Mouse (Mus musculus) midbrain, embryonic 13.5 days (tissue): ENCODE measurements at regions not wholly inside any gene's neighbourhood (a gene's known extent, or its start where the extent isn't known, plus 50 kb on each side); places are given as distances from the start of the nearest gene placed in this dataset.

Experiments
- ATAC-seq: fragments of 200-750 bp; cut with Nextera tagmentation; 2 replicates; pipeline ENCODE4 v1.8.0; 2017; ENCODE audit warnings: mild to moderate bottlenecking, moderate TSS enrichment, moderate library complexity
- H3K27ac ChIP-seq: fragments of 300-500 bp; sonication (generic); 2 replicates; pipeline ENCODE4 v1.5.1; 2015; ENCODE audit warnings: inconsistent platforms, mild to moderate bottlenecking, moderate library complexity
- H3K27me3 ChIP-seq: fragments of 300-500 bp; sonication (generic); 2 replicates; pipeline ENCODE4 v1.6.1; 2015; ENCODE audit warnings: mild to moderate bottlenecking, inconsistent platforms
- H3K36me3 ChIP-seq: fragments of 300-500 bp; sonication (generic); 2 replicates; pipeline ENCODE4 v1.6.1; 2015; ENCODE audit warnings: mild to moderate bottlenecking, inconsistent platforms
- H3K4me1 ChIP-seq: fragments of 300-500 bp; sonication (generic); replicated peaks from 2 replicates; pipeline ENCODE4 v1.6.1; 2015; ENCODE audit warnings: inconsistent platforms
- H3K4me2 ChIP-seq: fragments of 300-500 bp; sonication (generic); replicated peaks from 2 replicates; pipeline ENCODE4 v1.6.1; 2015; ENCODE audit warnings: moderate library complexity, mild to moderate bottlenecking, inconsistent platforms
- H3K4me3 ChIP-seq: fragments of 300-500 bp; sonication (generic); replicated peaks from 2 replicates; pipeline ENCODE4 v1.5.1; 2015; ENCODE audit warnings: mild to moderate bottlenecking, inconsistent platforms
- H3K9ac ChIP-seq: fragments of 300-500 bp; sonication (generic); replicated peaks from 2 replicates; pipeline ENCODE4 v1.6.1; 2015; ENCODE audit warnings: mild to moderate bottlenecking, inconsistent platforms
- H3K9me3 ChIP-seq: fragments of 300-500 bp; sonication (generic); 2 replicates; pipeline ENCODE4 v1.6.1; 2016; ENCODE audit warnings: mild to moderate bottlenecking, inconsistent platforms
- WGBS: fragments of 180-500 bp; shearing (Covaris S2); methylation state at CpG from one replicate; pipeline ENCODE4 v1.1.7; 2015; 5-methylcytosine and 5-hydroxymethylcytosine counted together

- Histone ChIP-seq H3K9me3 (no peaks in the 10 kb centered on the region), H3K27me3 (no peaks in the 10 kb centered on the region), H3K27ac (no peak overlapping the region), H3K4me3 (no peak overlapping the region), H3K36me3 (no peaks in the 10 kb centered on the region), H3K4me1 (0 out of 2 replicates have a peak, but pooled peaks cover 3% of the 10 kb centered on the region), H3K4me2 (no peak overlapping the region), H3K9ac (no peak overlapping the region)
- 97% methylated on average over 3 of the region's 3 CpGs for WGBS
- no peak for ATAC-seq
These were observed 67.2 kb upstream of the Boc start for GRCm38 (mm10) chr16:44625871-44626293.

DNA sequence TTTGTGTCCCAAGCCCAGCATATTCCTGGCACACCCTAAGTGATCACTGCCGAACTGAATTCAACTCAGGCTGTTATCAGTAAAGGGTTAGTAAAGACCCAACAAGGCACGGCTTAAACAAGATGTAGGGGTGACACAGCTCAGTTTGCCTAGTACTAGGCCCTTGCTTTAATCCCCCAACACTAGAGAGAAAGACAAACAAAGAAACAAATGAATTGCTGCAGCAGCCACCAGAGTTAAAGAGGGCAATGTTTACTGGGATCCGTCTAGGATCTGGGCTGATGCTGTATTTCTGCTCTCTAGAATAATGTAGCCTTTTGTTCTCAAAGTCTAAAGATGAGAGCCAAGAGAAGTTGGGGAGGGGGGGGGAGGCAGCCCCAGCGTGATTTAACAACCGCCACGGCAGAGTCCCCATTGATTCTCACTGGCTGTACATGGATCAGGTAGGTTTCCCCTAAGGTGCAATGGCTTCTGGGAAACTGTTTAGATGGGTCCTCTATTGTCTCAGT, 66.5 kb upstream of the Boc start:
- Histone ChIP-seq H3K4me2 (no peak overlapping the region), H3K27ac (no peak overlapping the region), H3K36me3 (no peaks in the 10 kb centered on the region), H3K27me3 (no peaks in the 10 kb centered on the region), H3K4me3 (no peak overlapping the region), H3K4me1 (0 out of 2 replicates have a peak, but pooled peaks cover 3% of the 10 kb centered on the region), H3K9me3 (no peaks in the 10 kb centered on the region), H3K9ac (no peak overlapping the region)
- ATAC-seq = peak; percentile 37; the same call in 1 of the 2 replicates
- WGBS = 52% methylated on average over 6 of the region's 6 CpGs

- H3K9me3 ChIP-seq = no peaks in the 10 kb centered on the region
- 90% methylated on average over 5 of the region's 5 CpGs for WGBS
- no peaks in the 10 kb centered on the region for H3K27me3 ChIP-seq
- no peaks in the 10 kb centered on the region for H3K36me3 ChIP-seq
- no peak for ATAC-seq
- no peak overlapping the region for H3K9ac ChIP-seq
- H3K27ac ChIP-seq = no peak overlapping the region
- peaks cover 5% of the 10 kb centered on the region for H3K4me1 ChIP-seq
- H3K4me3 ChIP-seq = no peak overlapping the region
- no peak overlapping the region for H3K4me2 ChIP-seq
These were observed 62.9 kb upstream of the Boc start for GRCm38 (mm10) chr16:44621573-44621972.

- WGBS = 83% methylated on average over 2 of the region's 2 CpGs
- H3K36me3 ChIP-seq = no peaks in the 10 kb centered on the region
- H3K4me3 ChIP-seq = no peak overlapping the region
- H3K9ac ChIP-seq = no peak overlapping the region
- no peaks in the 10 kb centered on the region for H3K27me3 ChIP-seq
- peaks cover 16% of the 10 kb centered on the region for H3K4me1 ChIP-seq
- H3K4me2 ChIP-seq = no peak overlapping the region
- no peak overlapping the region for H3K27ac ChIP-seq
- H3K9me3 ChIP-seq = no peaks in the 10 kb centered on the region
- no peak for ATAC-seq
These were observed 61.8 kb upstream of the Boc start for GRCm38 (mm10) chr16:44620536-44620935.

DNA sequence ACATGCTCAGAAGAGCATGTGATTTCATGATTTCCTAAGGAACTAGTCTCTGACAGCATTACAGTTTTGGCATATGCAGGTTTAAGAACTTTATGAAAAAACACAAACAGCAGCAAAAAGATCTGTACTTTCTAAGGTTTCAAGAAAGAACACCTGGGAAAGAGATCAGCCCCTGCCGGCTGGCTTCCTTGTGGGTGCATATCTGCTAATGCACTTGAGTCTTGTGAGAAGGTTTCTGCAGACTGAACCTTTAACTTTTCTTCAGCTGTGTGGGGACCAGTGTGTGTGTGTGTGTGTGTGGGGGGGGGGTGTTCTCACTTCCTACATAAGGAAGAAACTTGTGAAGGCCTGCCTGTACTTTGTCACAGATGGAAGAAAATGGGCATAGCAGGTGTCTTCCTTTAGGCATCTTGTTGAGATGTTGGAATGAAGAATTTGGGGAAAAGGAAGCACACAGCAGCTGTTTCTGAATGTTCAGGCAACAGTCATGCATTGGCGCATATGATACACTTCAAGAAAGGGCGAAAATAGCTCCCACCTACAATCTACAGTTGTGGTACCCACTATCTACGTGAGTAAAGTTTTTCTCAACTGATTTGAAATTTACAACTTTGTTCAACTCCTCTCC, 60.9 kb upstream of the Boc start:
- H3K4me2 ChIP-seq = no peak overlapping the region
- no peak overlapping the region for H3K4me3 ChIP-seq
- no peak overlapping the region for H3K9ac ChIP-seq
- 96% methylated on average over 4 of the region's 4 CpGs for WGBS
- H3K4me1 ChIP-seq = peaks cover 18% of the 10 kb centered on the region
- H3K36me3 ChIP-seq = no peaks in the 10 kb centered on the region
- H3K27me3 ChIP-seq = no peaks in the 10 kb centered on the region
- H3K27ac ChIP-seq = no peak overlapping the region
- H3K9me3 ChIP-seq = no peaks in the 10 kb centered on the region
- no peak for ATAC-seq

GRCm38 (mm10) chr16:44617041-44617440, 58.3 kb upstream of the Boc start:
- Histone ChIP-seq H3K27me3 (no peaks in the 10 kb centered on the region), H3K4me1 (peaks cover 18% of the 10 kb centered on the region), H3K36me3 (no peaks in the 10 kb centered on the region), H3K4me3 (no peak overlapping the region), H3K27ac (0 out of 2 replicates have a peak overlapping the region, but pooled peaks have one; percentile 48), H3K4me2 (no peak overlapping the region), H3K9ac (no peak overlapping the region), H3K9me3 (no peaks in the 10 kb centered on the region)
- 82% methylated on average over 6 of the region's 6 CpGs for WGBS
- ATAC-seq = no peak

DNA sequence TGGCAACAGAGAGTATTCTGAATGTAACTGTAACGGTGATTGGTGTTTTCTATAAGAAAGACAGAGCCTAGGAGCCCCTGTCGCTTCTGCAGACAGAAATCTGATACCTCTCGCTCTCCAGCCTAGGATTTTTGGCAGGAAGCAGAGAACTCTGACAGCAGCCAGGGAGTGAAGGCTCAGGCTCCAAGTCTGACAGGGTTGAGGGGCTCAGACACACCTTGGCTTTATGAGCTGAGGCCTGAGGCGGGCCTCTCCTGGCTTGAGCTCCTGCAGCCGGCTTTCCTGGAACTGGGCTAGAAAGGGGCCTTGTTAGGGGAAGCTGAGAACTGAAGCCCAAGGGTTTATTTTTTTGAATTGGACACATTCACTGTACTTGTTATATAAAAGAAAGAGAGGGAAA, 57.7 kb upstream of the Boc start:
- Histone ChIP-seq H3K27ac (peak overlapping the region; percentile 48; the same call in 1 of the 2 replicates), H3K4me1 (peaks cover 18% of the 10 kb centered on the region), H3K36me3 (no peaks in the 10 kb centered on the region), H3K4me2 (no peak overlapping the region), H3K27me3 (no peaks in the 10 kb centered on the region), H3K4me3 (no peak overlapping the region), H3K9me3 (no peaks in the 10 kb centered on the region), H3K9ac (no peak overlapping the region)
- peak; percentile 43; the same call in 1 of the 2 replicates for ATAC-seq
- WGBS = 27% methylated on average over 5 of the region's 5 CpGs

- Histone ChIP-seq H3K4me1 (peaks cover 18% of the 10 kb centered on the region), H3K27ac (peak overlapping the region; percentile 8; the same call in 1 of the 2 replicates), H3K9ac (no peak overlapping the region), H3K27me3 (no peaks in the 10 kb centered on the region), H3K36me3 (no peaks in the 10 kb centered on the region), H3K9me3 (no peaks in the 10 kb centered on the region), H3K4me3 (no peak overlapping the region), H3K4me2 (no peak overlapping the region)
- 37% methylated on average over 3 of the region's 3 CpGs for WGBS
- ATAC-seq = peak; percentile 65
These were observed 57.1 kb upstream of the Boc start for GRCm38 (mm10) chr16:44615878-44616206.

DNA sequence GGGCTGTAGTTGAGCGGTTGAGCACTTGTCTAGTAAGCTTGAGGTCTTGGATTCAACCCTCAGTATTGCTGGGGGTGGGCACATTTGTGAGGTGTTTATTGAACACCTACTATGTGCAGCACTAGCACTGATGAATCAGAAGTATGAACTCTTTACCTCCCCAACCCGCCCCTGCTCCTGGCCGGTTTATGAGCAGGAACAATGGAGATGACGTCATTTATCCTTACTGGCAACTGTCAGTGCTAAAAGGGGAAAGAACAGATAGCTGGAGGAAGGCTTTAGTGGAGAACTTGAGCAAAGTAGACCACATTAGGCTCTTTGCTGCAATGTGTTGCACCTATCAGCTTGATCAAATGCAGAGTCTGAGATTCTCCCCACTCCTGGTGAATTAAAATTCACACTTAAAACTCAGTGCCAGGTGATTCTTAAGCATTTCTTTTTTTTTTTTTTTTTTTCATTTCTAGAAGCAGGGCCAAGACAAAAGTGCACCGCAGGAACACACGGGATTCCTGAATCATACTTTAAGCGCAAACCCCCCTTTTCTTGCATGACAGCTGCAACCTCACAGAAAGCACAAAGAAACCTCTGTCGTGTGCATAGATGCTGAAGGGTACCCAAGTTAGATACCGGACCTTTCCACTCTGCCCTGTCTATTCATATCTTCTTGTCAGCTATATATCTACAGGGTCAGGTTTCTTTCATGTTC, 56.6 kb upstream of the Boc start:
- Histone ChIP-seq H3K36me3 (no peaks in the 10 kb centered on the region), H3K9me3 (no peaks in the 10 kb centered on the region), H3K4me3 (no peak overlapping the region), H3K27ac (peak overlapping the region; percentile 8; the same call in 1 of the 2 replicates), H3K27me3 (no peaks in the 10 kb centered on the region), H3K4me2 (no peak overlapping the region), H3K4me1 (peaks cover 18% of the 10 kb centered on the region), H3K9ac (no peak overlapping the region)
- 69% methylated on average over 9 of the region's 9 CpGs for WGBS
- no peak for ATAC-seq

GRCm38 (mm10) chr16:44614235-44614634, 55.5 kb upstream of the Boc start:
- Histone ChIP-seq H3K27me3 (no peaks in the 10 kb centered on the region), H3K4me1 (peaks cover 18% of the 10 kb centered on the region), H3K9me3 (no peaks in the 10 kb centered on the region), H3K4me2 (no peak overlapping the region), H3K36me3 (no peaks in the 10 kb centered on the region), H3K4me3 (no peak overlapping the region), H3K9ac (no peak overlapping the region), H3K27ac (no peak overlapping the region)
- no peak for ATAC-seq
- WGBS = 93% methylated on average over 5 of the region's 5 CpGs

DNA sequence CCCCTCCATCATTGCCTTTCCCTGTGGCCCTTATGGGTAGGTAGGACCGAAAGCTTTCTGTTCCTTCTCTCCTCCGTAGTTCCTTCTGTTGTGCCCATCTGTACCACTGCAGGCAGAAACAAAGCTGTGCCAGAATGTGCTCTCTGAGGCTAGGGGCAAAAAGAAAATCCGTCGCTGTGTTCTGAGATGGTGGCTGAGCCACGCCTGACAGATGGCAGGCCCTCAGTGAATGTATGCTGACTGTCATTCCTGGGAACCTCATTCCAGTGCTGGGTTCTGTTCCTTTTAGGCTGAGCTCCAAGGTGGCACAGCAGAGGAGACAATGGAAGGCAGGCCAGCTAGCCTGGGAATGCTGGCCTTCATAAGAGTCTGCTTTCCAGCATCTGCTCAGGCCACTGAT, 54.0 kb upstream of the Boc start:
- no peak for ATAC-seq
- no peak overlapping the region for H3K27ac ChIP-seq
- WGBS = 60% methylated on average over 5 of the region's 5 CpGs
- H3K4me2 ChIP-seq = no peak overlapping the region
- no peaks in the 10 kb centered on the region for H3K9me3 ChIP-seq
- H3K4me1 ChIP-seq = peaks cover 18% of the 10 kb centered on the region
- H3K27me3 ChIP-seq = no peaks in the 10 kb centered on the region
- no peak overlapping the region for H3K4me3 ChIP-seq
- H3K36me3 ChIP-seq = no peaks in the 10 kb centered on the region
- H3K9ac ChIP-seq = no peak overlapping the region

DNA sequence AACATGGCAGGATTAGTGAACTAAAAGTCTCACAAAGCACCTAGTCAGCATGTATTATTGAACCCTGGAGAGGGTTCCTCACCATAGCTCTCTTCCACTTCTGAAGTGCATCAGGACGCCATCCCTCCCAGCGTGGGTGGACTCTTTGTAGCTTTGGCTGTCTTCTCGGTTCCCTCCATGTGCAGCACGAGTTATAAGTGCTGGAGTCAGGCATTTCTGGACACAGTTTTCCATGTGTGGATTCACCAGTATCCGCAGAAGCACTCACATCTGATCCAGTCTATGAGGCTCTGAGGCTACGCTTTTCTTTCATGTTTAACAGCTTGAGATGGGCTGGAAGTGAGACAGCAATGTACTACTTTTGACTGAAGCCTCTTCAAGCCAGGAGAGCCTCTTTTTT, 52.8 kb upstream of the Boc start:
- no peaks in the 10 kb centered on the region for H3K27me3 ChIP-seq
- peaks cover 15% of the 10 kb centered on the region for H3K4me1 ChIP-seq
- no peaks in the 10 kb centered on the region for H3K36me3 ChIP-seq
- no peak overlapping the region for H3K4me3 ChIP-seq
- no peak for ATAC-seq
- no peaks in the 10 kb centered on the region for H3K9me3 ChIP-seq
- no peak overlapping the region for H3K4me2 ChIP-seq
- no peak overlapping the region for H3K9ac ChIP-seq
- 89% methylated on average over 6 of the region's 6 CpGs for WGBS
- no peak overlapping the region for H3K27ac ChIP-seq
